Mouse (Mus musculus) liver, embryonic 11.5 days (tissue): ENCODE data around the gene Cox7a1. TPM values are rescaled to one million over a fixed set of nuclear protein-coding genes. Genes with fewer than 3 reads are reported as not detected.

ENCODE experiments used
- ATAC-seq: fragments of 200-750 bp; cut with Nextera tagmentation; replicated peaks from 2 replicates; pipeline ENCODE4 v1.8.0; 2017; ENCODE audit warnings: moderate number of reproducible peaks, mild to moderate bottlenecking, moderate TSS enrichment, moderate library complexity; ENCODE audit not compliant: low FRiP score
- DNase-seq: peaks from one replicate; pipeline ENCODE4 v3.0.0-alpha.2; 2017; ENCODE audit warnings: low spot score
- H3K27ac ChIP-seq: fragments of 300-500 bp; sonication (generic); 2 replicates; pipeline ENCODE4 v1.5.1; 2014; ENCODE audit warnings: mild to moderate bottlenecking, low read depth, low read length, control low read depth
- H3K27me3 ChIP-seq: fragments of 300-500 bp; sonication (generic); replicated peaks from 2 replicates; pipeline ENCODE4 v1.6.1; 2014; ENCODE audit warnings: low read length, mixed read lengths; ENCODE audit not compliant: control insufficient read depth, insufficient read depth
- H3K36me3 ChIP-seq: fragments of 300-500 bp; sonication (generic); 2 replicates; pipeline ENCODE4 v1.6.1; 2014; ENCODE audit warnings: mild to moderate bottlenecking, low read length, moderate library complexity, mixed read lengths; ENCODE audit not compliant: control insufficient read depth, insufficient read depth
- H3K4me1 ChIP-seq: fragments of 300-500 bp; sonication (generic); replicated peaks from 2 replicates; pipeline ENCODE4 v1.6.1; 2014; ENCODE audit warnings: low read length, mixed read lengths; ENCODE audit not compliant: control insufficient read depth, insufficient read depth
- H3K4me2 ChIP-seq: fragments of 300-500 bp; sonication (generic); 2 replicates; pipeline ENCODE4 v1.6.1; 2014; ENCODE audit warnings: mild to moderate bottlenecking, control low read depth, moderate library complexity
- H3K4me3 ChIP-seq: fragments of 300-500 bp; sonication (generic); 2 replicates; pipeline ENCODE4 v1.5.1; 2014; ENCODE audit warnings: low read depth, low read length, control low read depth
- H3K9ac ChIP-seq: fragments of 300-500 bp; sonication (generic); 2 replicates; pipeline ENCODE4 v1.6.1; 2014; ENCODE audit warnings: low read depth, low read length, control low read depth
- H3K9me3 ChIP-seq: fragments of 300-500 bp; sonication (generic); 2 replicates; pipeline ENCODE4 v1.6.1; 2016; ENCODE audit warnings: low read length, inconsistent platforms, mixed read lengths; ENCODE audit not compliant: control insufficient read depth
- WGBS: fragments of 180-500 bp; shearing (Covaris S2); extraction: QIAGEN DNeasy Blood & Tissue Kit; methylation state at CpG from one replicate; pipeline ENCODE4 v1.1.7; 2014; 5-methylcytosine and 5-hydroxymethylcytosine counted together
- polyA plus RNA-seq: library from polyadenylated mRNA; unstranded; fragments of >200 nt; fragmentation: Nextera tagmentation; extraction: Ambion mirVana; gene quantifications from 2 replicates; pipeline ENCODE4 v1.2.1, GENCODE M21; 2014

Gene Cox7a1
- polyA plus RNA-seq, 1 experiment from 2014 or later, result 4.7 TPM

DNA sequence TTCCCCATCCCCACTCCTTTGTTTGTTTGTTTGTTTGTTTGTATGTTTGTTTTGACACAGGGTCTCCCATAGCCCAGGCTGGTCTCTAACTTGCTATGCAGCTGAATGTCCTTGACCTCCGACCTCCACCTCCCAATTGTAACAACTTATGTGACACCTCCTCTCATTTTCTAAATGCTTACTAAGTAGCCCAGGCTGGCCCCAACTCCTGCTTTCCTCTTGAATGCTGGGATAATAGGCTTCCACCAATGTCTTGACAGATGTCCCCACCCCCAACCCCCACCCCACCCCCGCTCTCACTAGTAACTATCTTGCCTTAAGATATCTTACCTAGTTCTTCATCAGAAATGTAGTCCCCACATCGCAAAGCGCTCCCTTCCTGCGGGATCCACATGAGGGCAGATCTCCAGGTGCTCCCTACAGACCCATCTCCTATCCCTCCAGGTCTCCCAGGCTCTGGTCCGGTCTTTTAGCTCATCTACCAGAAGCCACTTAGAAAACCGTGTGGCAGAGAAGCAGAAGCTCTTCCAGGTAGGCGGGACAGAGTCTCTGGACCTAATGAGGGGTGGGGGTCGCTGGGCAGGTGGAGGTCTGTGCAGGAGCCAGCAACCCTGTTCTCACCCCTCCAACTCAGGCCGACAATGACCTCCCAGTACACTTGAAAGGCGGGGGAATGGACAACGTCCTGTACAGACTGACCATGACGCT, 851 bp downstream of the Cox7a1 start:
- ATAC-seq (no peak), DNase-seq (no peak)
- Histone ChIP-seq H3K9me3 (no peaks in the 10 kb centered on the region), H3K9ac (no peak overlapping the region), H3K36me3 (peaks cover 29% of the 10 kb centered on the region), H3K27me3 (no peaks in the 10 kb centered on the region), H3K4me1 (peaks cover 11% of the 10 kb centered on the region), H3K4me3 (no peak overlapping the region), H3K4me2 (peak overlapping the region; percentile 67), H3K27ac (no peak overlapping the region)
- 70% methylated on average over 13 of the region's 13 CpGs for WGBS

DNA sequence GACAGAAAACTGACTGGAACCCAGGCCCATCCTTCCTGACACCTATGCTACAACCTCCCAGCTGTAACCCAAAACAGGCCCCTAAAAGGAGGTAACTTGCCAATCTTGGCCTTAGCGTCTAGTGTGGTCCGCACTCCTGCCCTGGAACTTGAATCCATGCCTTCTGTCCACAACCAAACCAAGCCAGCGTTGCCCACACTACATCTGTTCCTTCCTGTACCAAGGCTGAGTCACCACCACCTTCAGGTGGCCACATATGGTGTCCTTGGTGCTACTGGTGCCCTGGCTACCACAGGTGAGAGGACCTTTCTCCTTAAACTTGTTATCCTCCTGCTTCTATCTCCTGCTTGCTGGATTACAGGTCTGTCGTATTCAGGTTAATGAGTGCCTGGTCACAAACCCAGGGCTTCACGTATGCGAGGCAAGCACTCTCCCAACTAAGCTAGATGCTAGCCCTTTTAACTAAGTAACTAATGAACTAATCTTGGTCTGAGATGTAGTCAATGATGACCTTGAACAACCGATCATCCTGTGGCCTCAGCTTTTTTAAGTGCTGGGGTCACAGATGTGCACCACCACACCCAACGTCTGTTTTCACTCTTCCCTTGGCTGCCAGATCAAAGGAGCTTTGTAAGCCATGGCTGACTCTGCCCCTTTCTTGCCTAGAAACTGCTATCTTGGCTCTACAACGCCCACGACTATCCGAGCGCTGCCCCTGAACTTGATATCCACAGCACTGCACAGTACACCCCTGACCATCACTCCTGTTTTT, 4.6 kb downstream of the Cox7a1 start:
- H3K36me3 ChIP-seq, result peaks cover 39% of the 10 kb centered on the region
- H3K27me3 ChIP-seq, result no peaks in the 10 kb centered on the region

DNA sequence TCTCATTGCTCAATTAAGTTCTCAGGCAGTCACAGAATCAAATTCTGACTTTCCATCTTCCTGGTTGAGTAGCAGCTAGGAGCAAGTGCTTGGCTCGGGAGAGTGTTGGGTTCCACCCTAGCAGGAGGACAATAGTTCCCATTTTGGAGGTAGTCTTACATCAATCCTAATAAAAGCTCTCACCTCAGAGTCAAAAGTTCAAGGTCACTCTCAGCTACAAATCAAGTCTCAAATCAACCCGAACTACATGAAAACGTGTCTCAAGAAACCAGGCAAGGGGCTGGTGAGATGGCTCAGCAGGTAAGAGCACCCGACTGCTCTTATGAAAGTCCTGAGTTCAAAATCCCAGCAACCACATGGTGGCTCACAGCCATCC, 5.2 kb downstream of the Cox7a1 start:
- Histone ChIP-seq H3K9ac (no peak overlapping the region), H3K9me3 (no peaks in the 10 kb centered on the region), H3K4me2 (no peak overlapping the region), H3K27ac (no peak overlapping the region), H3K27me3 (no peaks in the 10 kb centered on the region), H3K36me3 (peaks cover 39% of the 10 kb centered on the region), H3K4me3 (no peak overlapping the region), H3K4me1 (peaks cover 17% of the 10 kb centered on the region)
- no peak for ATAC-seq
- 81% methylated on average over 4 of the region's 4 CpGs for WGBS
- no peak for DNase-seq

More for the DNA sequence above, 4.6 kb downstream of the Cox7a1 start:
- Histone ChIP-seq H3K4me3 (no peak overlapping the region), H3K9ac (no peak overlapping the region), H3K9me3 (no peaks in the 10 kb centered on the region), H3K4me2 (no peak overlapping the region), H3K27ac (no peak overlapping the region), H3K4me1 (peaks cover 21% of the 10 kb centered on the region)
- ATAC-seq (no peak), DNase-seq (no peak)
- 84% methylated on average over 12 of the region's 12 CpGs for WGBS

DNA sequence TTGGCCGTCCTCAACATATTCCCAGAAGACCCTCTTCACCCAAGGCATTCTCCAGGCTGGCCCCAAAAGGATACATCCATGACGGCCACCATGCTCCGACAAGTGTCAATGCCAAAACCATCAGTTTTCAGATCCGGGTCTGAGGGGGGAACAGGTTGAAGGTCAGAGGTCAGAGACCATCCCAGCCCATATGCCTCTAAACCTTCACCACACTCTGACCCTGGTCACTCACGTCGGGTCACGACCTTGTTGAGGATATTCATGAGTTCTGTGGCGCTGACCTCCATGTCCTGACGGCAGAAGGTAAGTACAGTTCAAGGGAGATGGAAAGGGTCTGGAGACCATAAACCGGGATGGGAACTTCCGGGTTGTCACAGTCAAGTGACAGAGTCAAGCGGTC, 8.1 kb downstream of the Cox7a1 start:
- peaks cover 30% of the 10 kb centered on the region for H3K36me3 ChIP-seq
- H3K27me3 ChIP-seq, result no peaks in the 10 kb centered on the region
- H3K4me1 ChIP-seq, result peaks cover 10% of the 10 kb centered on the region
- no peaks in the 10 kb centered on the region for H3K9me3 ChIP-seq
- 87% methylated on average over 12 of the region's 12 CpGs for WGBS
- DNase-seq (no peak), ATAC-seq (no peak)
- no peak overlapping the region for H3K4me3 ChIP-seq
- no peak overlapping the region for H3K27ac ChIP-seq
- no peak overlapping the region for H3K9ac ChIP-seq
- H3K4me2 ChIP-seq, result no peak overlapping the region

DNA sequence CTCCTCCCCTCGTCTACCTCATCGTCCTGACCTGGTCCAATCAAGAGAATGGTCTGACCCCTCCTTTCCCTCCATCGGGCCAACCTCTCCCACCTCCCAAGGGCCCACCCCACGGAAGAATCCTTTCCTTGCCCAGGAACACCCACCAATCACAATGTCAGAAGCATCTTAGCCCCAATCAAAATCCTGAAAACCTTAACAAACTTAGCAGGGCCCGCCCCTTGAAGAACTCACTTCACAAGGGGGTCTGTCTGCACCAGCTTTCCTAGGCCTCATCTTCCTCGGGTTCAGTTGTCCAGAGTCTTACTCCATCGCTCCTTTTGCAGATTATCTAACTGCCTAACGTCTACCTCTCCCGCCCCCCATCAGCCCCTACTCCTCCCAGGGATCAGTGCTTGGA, 9.1 kb downstream of the Cox7a1 start:
- Histone ChIP-seq H3K27ac (peak overlapping the region; percentile 36; the same call in 1 of the 2 replicates), H3K36me3 (peaks cover 22% of the 10 kb centered on the region), H3K27me3 (no peaks in the 10 kb centered on the region), H3K4me2 (peak overlapping the region; percentile 84), H3K9ac (peak overlapping the region; percentile 77; the same call in 1 of the 2 replicates), H3K9me3 (no peaks in the 10 kb centered on the region), H3K4me1 (peaks cover 10% of the 10 kb centered on the region), H3K4me3 (peak overlapping the region; percentile 64)
- ATAC-seq (no peak), DNase-seq (no peak)
- 51% methylated on average over 9 of the region's 9 CpGs for WGBS

DNA sequence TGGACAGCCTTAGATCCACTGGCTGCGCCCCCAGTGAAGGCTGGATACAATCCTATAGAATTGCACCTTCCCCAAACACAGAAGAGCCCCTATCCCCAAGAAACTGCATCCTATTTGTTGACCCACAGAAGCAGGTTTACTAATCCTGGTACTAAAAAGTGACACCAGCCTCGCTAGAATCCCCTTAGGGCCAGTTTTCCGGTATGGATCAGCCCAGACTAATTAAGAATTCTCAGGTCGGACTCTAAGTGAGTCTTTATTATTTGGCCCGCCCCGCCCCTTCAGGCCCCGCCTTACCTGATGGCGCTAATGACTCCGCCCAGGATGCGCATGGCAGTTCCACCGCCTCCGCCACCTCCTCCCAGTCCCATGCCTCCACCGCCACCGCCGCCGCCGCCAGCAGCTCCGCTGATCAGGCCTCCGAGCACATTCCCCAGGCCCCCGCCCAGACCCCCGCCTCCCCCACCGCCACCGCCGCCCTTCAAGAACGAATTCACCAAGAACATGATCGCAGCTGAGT, 9.7 kb downstream of the Cox7a1 start:
- Histone ChIP-seq H3K27me3 (no peaks in the 10 kb centered on the region), H3K9ac (peak overlapping the region; percentile 77), H3K36me3 (peaks cover 16% of the 10 kb centered on the region), H3K4me1 (peaks cover 10% of the 10 kb centered on the region), H3K4me2 (peak overlapping the region; percentile 84), H3K9me3 (no peaks in the 10 kb centered on the region), H3K4me3 (peak overlapping the region; percentile 64), H3K27ac (peak overlapping the region; percentile 82)
- ATAC-seq, result peak; percentile 78
- WGBS, result 2% methylated on average over 26 of the region's 26 CpGs
- peak; percentile 88 for DNase-seq

DNA sequence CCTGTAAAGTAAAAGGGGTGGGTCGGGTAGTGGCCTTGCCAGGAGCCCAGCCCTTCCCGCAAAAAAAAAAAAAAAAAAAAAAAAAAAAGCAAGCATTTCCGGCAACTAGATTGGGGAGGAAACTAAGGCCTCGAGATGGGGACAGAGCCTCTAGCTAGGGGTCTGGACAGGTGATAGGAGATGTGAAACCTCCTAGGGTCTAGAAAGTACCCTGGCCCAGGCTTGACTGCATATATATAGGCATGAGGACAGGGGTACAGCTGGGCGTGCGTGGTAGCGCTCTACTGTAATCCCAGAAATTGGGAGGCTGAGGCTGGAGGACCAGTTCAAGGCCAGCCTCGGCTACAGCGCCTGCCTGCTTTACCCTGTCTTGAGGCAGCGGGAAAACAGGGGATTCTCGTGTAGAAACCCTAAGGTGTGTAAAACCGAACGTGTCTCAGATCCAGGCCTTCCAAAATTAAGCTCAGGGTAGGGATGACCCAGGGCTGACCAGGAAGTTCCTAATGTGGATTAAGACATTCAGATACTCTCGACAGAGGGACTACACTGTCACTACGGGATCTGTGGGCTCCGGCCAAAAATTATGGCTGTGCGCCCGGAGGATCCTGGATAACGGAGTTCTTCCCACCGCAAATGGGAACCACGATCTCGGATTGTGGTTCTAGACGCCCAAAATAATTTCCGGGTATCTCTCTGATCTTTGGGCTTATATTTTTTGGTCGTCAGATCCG, 10.3 kb downstream of the Cox7a1 start:
- peak overlapping the region; percentile 84 for H3K4me2 ChIP-seq
- WGBS, result under 1% methylated on average over 25 of the region's 26 CpGs
- peak; percentile 50 for ATAC-seq
- DNase-seq, result no peak
- H3K27ac ChIP-seq, result peak overlapping the region; percentile 82
- peaks cover 11% of the 10 kb centered on the region; the same call in 1 of the 2 replicates for H3K36me3 ChIP-seq
- peaks cover 10% of the 10 kb centered on the region for H3K4me1 ChIP-seq
- peak overlapping the region; percentile 64 for H3K4me3 ChIP-seq
- no peaks in the 10 kb centered on the region for H3K9me3 ChIP-seq
- no peaks in the 10 kb centered on the region for H3K27me3 ChIP-seq
- peak overlapping the region; percentile 77 for H3K9ac ChIP-seq

DNA sequence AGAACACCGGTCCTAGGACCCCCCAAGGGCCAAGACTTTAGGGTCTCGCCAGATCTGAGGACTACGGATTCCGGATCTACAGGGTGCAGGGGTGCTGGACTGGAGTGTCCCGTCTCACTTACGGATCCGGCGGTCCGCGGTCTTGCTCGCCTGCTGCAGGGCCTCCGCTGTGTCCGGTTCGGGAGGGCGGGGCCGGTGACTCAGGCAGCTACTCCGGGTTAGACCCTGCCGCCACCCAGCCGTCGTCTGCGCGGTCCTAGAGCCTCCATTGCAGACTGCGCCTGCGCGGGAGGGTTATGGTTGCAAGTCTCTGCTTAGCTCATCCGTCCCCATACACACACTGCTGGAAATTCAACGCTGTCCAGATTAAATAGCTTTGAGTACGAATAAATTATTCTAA, 10.9 kb downstream of the Cox7a1 start:
- no peaks in the 10 kb centered on the region for H3K27me3 ChIP-seq
- H3K4me2 ChIP-seq, result peak overlapping the region; percentile 84
- ATAC-seq (peak; percentile 89), DNase-seq (peak; percentile 98)
- under 1% methylated on average over 28 of the region's 28 CpGs for WGBS
- peak overlapping the region; percentile 82 for H3K27ac ChIP-seq
- H3K9ac ChIP-seq, result peak overlapping the region; percentile 77
- peak overlapping the region; percentile 64 for H3K4me3 ChIP-seq
- H3K36me3 ChIP-seq, result peaks cover 10% of the 10 kb centered on the region; the same call in 1 of the 2 replicates
- H3K4me1 ChIP-seq, result peaks cover 10% of the 10 kb centered on the region
- H3K9me3 ChIP-seq, result no peaks in the 10 kb centered on the region
